Mouse (Mus musculus): ENCODE results near the gene Acpp. TPM values are rescaled to one million over a fixed set of nuclear protein-coding genes. Genes with fewer than 3 reads are reported as not detected.

Gene Acpp
- total RNA-seq, 2 experiments from 2014 or later: 0.32 to 0.57 TPM

GRCm38 (mm10) chr9:104254408-104255180, 83.0 kb downstream of the Acpp start:
- no peak for DNase-seq (ENCODE audit: low spot score in 2 of 2)

DNA sequence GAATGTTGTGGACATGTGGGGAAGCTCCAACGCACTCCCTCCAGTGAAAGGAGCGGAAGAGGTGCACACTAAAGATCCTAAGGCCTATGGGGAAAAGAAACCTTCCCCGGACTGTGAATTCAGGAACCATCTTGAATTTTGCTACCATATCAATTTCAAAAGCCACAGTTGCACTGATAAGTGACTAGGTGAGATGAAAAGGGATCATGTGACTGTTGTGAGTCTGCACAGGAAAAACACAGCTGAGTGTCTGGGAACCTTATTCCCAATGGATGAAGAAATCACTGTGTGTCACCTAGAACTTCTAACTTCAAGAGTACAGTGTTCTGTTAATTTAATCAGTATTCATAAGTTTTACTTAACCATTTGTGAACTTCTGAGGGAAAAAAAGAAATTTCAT, 84.9 kb downstream of the Acpp start:
- no peak for DNase-seq (ENCODE audit: low spot score in 2 of 2)

- no peak for DNase-seq (ENCODE audit: low spot score in 2 of 2)
These were observed 85.9 kb downstream of the Acpp start for GRCm38 (mm10) chr9:104251687-104252086.

GRCm38 (mm10) chr9:104251111-104251510, 86.4 kb downstream of the Acpp start:
- no peak for DNase-seq (ENCODE audit: low spot score in 2 of 2)

DNA sequence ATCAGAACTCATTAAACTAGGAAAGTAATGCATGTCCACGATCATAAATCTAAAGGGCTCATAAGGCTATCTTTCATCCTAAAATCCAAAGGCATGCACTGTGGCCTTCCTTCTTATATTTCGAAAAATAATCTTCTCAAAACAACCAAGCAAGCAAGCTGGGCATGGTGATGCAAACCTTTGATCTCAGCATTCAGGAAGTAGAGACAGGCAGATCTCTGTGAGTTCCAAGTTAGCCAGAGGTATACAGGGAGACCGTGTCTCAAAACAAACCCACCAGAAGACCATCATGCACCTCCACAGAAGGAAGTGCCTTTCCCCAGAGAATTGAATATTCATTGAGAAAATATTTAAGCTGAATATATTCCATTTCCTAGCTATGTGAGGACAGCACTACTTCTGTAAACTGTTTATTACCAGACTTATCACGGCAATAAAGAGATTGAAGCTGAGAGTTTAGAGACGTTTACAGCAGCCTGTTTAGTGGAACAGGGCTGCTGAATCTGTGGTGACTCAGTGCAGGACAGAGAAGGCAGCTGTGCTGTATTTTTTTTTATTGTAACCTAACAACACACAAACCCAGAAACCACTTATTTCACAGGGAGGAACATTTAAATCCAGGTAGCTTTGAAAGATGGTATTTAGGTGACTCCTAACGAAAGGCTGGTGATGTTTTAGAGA, 90.1 kb downstream of the Acpp start:
- DNase-seq (ENCODE audit: low spot score in 2 of 2): no peak

DNA sequence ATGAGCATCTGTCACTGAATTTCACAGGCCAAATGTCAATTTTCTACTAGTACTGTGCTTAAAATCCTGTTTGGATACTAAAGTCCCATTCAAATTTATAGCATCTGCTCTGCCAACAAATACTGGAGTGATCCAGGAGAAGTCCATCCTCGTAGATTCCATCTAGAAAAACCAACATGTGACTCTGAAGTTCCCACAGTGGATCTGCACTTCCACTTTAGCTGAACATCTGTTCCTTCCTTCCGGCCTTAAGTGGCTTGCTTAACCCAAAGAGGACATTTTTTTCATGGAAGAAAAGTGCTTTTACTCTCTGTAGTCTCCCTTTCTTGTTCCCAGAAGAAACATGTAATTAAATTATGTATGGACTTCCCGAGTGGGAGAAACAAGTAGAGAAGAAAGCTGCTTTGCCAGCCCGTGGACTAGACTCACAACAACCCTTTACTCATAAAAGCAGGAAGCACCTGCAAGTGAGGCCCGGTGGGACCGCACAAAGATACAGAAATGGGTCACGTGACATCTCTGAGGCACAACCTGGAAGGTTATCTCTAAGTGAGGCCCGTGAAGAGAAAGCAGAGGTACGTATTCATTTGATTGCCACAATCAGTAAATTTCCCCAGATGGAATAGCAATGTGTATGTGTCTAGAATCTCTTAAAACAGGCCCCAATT, 93.6 kb downstream of the Acpp start:
- no peak for DNase-seq (ENCODE audit: low spot score in 2 of 2)

DNA sequence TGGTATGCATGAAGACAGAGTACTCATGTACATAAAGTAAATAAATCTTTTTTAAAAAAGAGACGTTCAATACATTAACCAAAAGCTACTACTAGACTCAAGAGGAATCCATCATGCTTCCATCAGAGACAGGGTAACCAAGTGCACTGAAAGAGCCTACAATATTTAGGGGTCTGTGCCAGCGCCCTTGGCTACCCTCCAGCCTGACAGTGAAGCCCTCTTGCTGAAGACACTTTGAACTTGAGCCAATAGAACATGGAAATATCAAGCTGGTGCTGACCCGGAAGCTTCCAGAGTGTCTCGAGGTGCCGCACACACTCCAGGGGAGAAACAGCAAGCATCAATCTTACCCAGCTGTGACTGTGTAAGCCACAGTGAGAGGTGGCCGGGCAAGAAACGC, 97.4 kb downstream of the Acpp start:
- DNase-seq (ENCODE audit: low spot score in 2 of 2): no peak

DNA sequence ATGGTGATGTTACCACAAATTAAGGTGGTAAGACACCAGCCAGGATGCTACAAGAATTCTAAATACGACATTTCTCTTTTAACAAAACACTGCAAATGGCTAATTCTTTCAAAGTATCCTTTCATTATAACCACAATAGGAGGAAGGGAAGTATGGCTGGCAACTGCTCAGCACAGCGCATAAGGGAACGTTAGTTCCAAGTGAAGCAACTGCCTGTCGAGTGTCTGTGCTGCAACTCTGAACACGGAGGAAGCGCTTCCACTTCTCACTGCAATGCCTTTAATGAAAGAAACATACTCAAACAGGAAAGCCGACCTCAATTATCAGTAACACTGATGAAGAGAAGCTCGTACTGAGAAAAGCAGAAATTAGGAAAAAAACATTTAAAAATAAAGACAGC, 98.5 kb downstream of the Acpp start:
- no peak for DNase-seq (ENCODE audit: low spot score in 2 of 2)

Other genes starting within 250 kb of the Acpp start
- gene Ackr4, start 210.8 kb downstream of the Acpp start, total RNA-seq (2021): 1 to 10 TPM; 2.6 to 3.0 TPM
- gene Dnajc13, start 74.8 kb downstream of the Acpp start, total RNA-seq (2021): 10 to 100 TPM; 44.4 to 54.8 TPM
- gene Cpne4, start 209.5 kb upstream of the Acpp start, total RNA-seq (2021): not detected

All from gastrocnemius, postnatal 4 days (tissue).